Mouse (Mus musculus) heart, postnatal 10 days (tissue): ENCODE data around the gene Pid1. TPM values are rescaled to one million over a fixed set of nuclear protein-coding genes. Genes with fewer than 3 reads are reported as not detected.

Experiments
- DNase-seq, 2 experiments: peaks; one replicate each; pipeline ENCODE4 v3.0.0; 2021
- intact Hi-C: fragments of 180-260 bp; cut with DNase I; formaldehyde crosslinking; loops from one replicate; pipeline ENCODE4 v1.15.1; 2025
- total RNA-seq, 2 experiments: library from RNA; stranded (reverse); gene quantifications; 2 replicates each; pipeline ENCODE4 v1.2.3; 2021

The Pid1 gene
- total RNA-seq, 2 experiments from 2014 or later: 14.2 to 15.5 TPM

DNA sequence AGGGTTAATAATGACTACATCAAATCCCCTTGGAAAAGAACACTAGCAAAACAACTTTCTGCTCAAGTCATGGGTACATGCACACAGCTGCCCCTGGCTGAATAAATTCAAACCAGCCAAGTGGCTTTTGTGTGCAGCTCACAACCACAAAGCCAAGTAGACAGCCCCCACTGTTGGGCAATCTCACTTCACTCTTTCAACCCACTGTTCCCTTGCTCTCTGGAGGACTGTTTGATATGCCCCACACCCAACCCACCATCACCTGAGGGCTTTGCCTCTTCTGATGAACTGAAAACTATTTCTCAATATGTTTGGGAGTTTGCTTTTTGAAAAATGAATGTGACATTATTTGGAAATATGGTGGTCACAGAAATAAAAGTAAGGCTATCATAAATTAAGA, 171.8 kb downstream of the Pid1 start:
- intact Hi-C loops: no loop called here
- DNase-seq: no peak

DNA sequence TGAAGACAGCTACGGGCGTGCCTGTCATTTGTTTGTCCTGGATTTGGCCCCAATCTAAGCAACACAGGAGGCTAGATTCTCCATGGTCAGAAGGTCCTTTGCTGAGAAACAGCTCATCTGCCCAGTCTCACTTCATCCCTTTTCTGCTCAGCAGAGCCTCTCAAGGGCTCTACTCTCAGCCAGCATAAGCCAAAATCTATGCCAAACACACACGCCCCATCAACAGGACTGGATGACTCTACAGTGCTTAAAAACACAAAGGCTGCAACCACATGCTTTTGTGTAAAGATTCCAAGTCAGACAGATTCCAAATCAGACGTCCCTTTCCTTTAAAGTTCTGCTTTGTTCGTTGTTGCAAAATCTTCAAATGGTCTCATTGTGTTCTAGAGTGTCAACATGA, 174.5 kb downstream of the Pid1 start:
- intact Hi-C loops: no loop called here

DNA sequence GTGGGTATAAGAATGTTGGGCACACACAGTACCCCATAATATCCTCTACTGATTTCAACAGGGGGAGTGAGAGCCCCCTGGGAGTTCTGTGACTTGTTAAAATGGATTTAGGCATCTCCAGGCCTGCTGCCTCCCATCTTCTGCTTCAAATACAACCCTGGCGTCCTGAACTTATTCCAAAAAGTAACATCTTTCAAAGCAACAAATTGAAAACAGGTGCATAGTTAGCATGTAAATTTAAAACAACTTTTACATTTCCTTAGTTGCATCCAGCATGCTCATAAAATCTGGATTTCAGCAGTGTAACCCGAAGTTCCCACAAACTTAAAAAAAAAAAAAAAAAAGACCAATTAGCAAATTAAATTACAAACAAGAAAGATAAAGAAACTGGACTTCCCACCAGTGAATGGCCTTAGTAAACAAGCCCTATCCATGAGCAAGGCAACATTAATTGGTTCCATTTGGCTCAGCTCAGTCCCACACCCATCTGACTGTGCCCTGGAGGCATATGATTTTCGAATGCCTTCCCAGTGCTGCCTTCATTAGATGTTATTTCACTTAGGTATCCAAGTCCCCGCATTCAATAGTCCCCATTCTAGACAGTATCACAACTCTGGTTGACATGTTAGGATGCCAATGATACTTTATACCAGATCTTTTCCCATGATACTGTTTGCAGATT, 177.1 kb downstream of the Pid1 start:
- intact Hi-C loops: no loop called here
- DNase-seq: no peak

More for the DNA sequence above, 174.5 kb downstream of the Pid1 start:
- DNase-seq: peak; percentile 5 to 21

DNA sequence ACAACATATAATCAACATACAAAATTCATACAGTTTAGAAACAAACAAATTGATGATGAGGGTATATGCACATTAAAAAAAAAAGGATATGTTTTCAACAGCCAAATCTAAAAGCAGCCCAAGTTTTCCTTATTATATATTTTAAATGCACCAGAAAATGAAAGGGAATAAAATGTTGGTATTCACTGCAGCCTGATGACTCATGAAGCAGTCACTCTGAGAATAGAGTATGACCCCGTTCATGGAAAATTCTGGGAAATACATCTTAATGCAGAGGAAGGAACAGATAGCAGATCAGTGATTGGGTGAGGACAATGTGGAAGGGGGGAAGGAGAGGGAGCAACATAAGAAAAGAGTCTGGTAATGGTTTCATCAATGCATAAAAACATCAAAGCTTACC, 186.3 kb downstream of the Pid1 start:
- DNase-seq: no peak
- intact Hi-C loops: no loop called here

DNA sequence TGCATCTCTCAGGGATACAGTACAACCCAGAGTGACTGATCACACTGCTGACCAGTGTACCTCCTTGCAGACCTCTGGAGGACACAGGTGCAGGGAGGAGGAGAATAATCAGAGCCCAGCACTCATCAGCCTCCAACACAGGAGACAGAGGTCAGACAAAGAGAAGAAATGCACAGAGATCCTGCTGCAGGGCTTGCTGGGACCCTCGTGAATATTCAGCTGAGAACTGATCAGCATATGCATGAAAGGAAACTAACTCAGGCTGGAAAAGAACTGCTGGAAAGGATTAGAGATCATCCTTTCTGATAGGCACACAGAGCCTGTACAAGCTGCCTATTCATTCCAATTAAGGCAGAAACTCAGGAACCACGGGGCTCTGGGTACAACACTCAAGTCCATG, 186.9 kb downstream of the Pid1 start:
- DNase-seq: no peak
- intact Hi-C loops: no loop called here

DNA sequence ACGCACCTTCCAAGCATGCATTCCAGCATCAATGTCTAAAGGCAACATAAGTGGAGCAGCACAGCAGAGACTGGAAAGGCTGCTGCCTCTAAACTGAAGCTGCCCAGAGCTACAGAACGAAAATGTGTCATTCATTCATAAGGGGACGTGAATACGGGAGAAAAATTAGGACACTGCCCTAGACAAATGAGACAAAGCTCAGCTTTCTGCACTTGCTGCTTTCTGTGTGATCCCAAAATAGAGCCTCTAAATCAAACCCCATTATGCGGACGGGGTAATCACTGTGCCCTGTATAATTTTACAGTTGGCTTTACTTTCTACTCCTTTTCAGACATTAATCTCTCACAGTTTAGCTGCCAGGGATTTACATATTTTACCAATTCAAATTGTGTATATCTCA, 191.0 kb downstream of the Pid1 start:
- intact Hi-C loops: no loop called here
- no peak for DNase-seq

DNA sequence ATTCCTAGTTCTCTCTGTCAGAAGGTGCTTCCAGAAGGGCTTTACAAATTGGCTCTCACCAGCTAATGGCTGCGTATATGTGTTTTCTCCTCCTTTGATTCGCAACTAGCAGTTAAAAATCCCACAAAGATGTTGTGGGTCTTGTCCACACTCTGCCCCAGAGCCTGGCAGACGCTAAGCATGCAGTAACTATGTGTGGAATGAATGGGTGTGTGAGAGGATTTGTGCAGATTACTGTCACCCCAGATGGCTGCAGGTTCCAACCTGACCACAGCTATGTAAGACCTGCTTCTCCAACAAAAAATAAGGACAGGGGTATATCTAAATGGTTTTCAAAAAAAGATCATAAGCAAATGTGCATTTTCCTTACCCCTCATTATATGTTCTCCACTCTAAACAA, 206.2 kb downstream of the Pid1 start:
- intact Hi-C loops: loop anchor here (10.0 kb wide), 1 partner anchor 413 kb away; no protein-coding TSS in a partner anchor
- DNase-seq: no peak

DNA sequence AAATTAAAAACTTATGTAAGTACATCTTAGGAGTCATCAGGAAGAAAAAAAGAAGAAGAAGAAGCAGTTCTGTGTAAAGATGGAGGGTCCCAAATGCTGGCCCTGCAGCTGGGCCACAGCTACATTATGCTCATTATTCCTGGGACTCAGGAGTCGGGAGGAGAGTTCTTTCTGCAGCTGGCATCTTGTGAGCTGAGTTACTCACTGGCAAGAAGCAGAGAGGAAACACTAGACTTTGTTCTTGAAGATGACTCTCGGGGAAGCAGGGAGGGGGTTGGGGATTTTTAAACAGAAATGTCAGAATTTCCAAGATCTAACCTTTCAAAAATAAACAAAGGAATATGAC, 208.4 kb downstream of the Pid1 start:
- intact Hi-C loops: loop anchor here (10.0 kb wide), 1 partner anchor 411 kb away; no protein-coding TSS in a partner anchor
- no peak for DNase-seq

DNA sequence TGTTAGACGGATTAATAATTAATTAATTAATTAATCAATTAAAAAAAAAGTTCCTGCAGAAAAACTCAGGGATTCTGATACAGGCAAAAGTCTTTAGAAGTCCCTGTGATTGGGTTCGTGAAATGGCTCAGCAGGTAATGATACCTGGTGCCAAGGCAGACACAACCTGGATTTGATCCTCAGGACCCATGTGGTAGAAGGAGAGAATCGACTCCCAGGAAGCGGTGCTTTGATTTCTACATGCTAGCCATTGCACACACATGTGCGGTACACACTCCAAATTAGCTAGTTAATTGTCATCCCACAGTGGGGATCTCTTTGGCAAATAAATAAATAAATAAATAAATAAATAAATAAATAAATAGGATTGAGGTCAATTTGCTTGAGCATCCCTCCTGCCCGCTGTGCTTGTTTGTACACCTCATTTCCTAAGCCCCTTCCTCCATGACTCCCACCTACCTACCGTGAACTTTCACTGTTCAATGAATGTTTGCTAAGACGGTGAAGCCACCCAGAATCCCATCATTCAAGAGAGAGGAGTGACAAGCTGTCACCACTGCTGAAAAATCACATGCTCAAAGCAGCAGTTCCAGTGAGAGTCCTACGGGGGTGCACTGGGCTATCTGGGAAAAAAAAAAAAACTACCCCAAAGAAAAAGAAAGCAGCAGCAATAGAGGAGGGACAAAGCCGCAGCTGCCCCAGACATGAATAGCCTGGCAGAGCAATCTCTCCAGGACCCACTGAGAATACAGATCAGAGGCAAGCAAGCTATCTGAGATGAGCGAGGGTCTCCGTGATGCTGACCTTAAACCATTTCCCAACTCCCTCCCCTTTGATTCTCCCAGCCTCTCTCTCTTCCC, 209.0 kb downstream of the Pid1 start:
- intact Hi-C loops: loop anchor here (10.0 kb wide), 1 partner anchor 410 kb away; no protein-coding TSS in a partner anchor
- no peak for DNase-seq

DNA sequence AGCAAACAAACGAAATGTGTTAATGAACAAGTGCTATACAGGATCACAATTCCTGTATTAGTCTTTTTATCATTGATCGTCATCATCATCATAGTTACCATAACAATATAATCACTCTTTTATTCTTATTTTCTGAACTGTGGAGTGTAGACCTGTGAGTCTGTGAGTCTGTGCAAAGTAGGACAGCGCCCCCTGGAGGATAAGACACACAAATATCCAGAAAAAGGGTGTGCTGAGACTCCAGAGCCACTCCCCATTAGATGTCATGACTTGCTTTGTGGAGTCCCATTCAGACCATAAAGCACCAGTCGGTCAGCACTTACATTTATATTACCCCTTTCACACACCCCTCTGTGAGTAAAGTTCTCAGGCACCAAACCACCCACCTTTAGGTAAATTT, 210.0 kb downstream of the Pid1 start:
- peak in 1 of 2 experiments; percentile 17 for DNase-seq
- intact Hi-C loops: loop anchor here (10.0 kb wide), 1 partner anchor 409 kb away; no protein-coding TSS in a partner anchor

DNA sequence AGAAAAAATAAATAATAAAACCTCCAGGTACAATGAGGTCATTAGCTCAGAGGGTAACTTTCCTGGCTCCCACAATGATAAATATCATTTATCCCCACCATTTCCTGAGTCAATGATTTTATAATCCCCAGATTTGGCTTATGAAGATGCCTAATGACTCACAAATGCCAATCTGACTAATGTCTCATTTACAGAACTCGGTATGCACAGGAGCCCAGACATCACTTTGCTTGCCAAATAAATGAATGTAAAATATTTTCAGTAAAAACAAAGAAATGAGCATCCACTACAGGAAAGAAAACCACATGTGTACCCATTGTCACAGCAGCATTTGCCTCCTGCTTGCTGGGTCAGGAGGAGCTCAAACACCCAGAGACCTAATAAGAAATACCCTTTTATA, 222.4 kb downstream of the Pid1 start:
- DNase-seq: no peak
- intact Hi-C loops: no loop called here

DNA sequence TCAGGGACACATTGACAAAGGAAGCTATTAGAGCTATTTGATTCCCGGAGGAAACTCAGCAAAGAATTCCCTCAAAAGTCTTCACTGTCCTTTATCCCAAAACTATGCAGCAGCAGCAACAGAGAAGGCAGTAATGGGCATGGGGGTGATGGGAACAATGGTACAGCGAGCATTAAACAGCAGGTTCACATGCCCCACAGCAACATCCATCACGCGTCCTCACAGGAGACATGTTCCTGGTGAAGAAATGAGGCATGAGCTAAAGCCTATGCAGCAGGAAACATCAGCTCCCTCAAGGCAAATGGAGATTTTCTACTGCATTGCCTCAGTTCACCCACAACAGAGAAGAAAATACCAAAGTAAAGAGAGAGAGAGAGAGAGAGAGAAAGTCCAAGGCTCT, 231.5 kb downstream of the Pid1 start:
- intact Hi-C loops: no loop called here
- no peak for DNase-seq

DNA sequence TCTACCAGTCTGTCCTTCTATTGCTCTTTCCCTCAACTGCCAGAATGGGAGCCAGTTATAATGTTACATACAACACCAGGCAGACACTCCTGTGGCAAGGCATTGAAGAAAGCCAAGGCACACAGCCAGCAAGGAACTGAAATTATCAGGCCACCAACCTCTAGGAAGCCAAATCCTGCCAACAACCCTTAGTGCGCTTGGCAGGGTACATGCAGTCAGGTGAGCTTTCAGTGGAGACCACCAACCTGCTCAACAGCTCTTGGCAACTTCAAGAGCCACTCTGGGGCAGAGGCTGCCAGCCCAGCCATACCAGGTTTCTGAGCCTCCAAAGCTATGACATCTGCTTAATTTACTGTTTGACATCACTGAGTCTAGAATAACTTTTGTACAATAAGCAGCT, 232.2 kb downstream of the Pid1 start:
- intact Hi-C loops: no loop called here
- no peak for DNase-seq

DNA sequence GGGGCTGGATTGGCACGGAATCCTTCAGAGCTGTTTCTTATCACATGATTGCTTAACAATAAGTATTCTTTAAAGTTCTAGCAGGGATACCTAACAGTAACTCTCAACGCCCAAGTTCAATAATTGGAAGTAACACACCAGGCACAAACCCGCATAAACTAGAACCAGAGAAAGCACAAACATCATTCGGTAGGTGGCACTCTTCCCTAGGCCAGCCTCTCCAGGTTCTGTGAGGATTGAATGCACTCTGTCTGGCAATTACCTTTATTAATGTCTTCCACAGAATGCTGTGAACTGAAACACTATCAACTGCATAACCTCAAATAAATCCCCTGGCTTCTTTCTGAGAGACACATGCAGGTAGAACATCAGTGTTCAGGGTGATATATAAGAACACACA, 235.5 kb downstream of the Pid1 start:
- intact Hi-C loops: loop anchor here (5.0 kb wide), 1 partner anchor 454 kb away; no protein-coding TSS in a partner anchor
- peak; percentile 12 to 30 for DNase-seq

DNA sequence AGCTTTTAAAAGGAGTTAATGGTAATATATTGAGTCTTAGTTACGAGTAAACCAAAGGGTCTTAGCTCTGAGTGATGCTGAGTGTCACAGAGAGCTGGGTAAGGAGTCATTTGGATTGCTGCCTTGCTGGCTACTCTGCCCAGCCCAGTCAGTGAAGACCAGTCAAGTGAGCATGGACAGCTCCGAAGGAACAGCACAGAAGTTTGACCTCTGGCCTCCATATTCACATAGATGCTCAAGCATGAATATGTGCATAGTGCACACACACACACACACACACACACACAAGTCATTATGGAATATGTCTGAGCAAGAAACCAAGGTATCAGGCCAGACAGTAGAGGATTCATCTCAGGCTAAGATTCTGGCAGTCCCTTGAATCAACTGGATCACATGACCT, 244.7 kb downstream of the Pid1 start:
- DNase-seq: no peak
- intact Hi-C loops: no loop called here

DNA sequence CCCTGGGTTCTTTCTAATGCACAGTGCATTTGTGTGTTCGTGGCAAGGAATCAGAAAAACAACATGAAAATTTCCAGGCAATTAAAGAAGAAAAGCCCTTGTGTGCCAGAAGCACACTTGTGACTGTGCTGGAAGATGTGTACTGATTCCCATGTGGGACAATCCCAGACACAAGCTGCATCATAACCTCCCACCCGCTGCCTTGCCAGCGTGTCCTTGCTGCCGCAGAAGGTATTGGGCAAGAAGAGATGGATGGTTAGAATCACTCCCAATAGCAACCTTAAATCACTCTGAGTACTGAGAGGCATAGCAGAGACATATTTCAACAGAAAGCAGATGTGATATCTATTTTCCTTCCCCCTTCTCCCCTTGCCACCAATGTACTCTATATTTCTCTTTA, 257.2 kb downstream of the Pid1 start:
- intact Hi-C loops: loop anchor here (10.0 kb wide), 1 partner anchor 178 kb away; no protein-coding TSS in a partner anchor
- no peak for DNase-seq

DNA sequence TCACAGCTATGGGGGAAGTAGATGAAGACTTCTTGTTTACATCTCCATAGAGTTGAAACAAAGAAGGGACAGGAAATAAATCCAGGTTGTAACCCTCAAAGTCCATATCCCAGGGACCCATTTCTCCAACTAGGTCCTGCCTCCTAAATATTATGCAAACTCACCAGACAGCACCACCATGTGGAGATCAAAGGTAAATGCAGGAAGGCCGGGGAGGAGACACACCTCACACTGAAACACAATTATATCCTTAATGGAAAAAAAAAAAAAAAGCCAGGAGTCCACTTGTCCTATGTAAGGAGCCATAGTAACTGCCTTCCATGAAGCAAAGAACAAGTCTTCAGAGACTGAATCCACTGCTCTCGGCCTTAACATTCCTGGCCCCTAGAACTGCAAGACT, 261.9 kb downstream of the Pid1 start:
- peak in 1 of 2 experiments; percentile 10 for DNase-seq
- intact Hi-C loops: loop anchor here (5.0 to 10.0 kb wide), 2 partner anchors 183 to 355 kb away; no protein-coding TSS in a partner anchor

DNA sequence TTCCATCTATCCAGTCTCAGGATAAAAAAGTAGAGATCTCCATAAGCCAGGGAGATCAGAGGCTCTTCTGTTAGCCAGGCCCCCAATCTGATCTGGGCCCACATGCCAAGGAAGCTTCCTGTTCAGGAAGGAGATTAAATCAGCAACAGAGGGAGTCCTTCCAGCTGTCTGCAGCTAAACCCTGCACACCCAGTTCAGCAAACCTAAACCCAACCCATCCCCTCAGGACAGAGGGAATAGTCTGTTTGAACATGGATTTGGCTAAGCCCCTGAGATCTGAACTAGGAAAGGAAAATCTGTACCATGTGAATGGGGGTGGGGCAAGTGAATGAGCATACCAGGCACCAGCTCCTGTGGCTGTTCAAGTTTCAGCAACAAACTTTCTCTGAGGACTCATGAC, 266.6 kb downstream of the Pid1 start:
- DNase-seq: no peak
- intact Hi-C loops: no loop called here

DNA sequence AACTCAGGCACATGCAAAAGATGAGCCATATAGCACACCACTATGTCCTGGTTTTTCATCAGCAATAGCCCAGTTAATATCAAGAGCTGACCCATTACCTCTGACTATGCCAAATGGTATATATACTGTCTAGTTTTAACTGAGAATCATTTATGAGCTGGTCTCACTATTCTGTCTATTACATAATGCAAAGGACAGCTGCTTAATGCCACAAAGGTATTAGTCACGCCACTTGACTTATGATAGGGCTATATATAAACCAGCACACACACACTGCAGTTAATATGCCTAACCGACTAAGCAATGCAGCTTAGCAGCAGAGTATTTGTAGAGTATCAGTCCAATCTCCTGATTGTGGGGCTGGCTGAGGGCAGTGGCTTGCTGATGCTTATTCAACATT, 270.7 kb downstream of the Pid1 start:
- intact Hi-C loops: no loop called here
- no peak for DNase-seq

DNA sequence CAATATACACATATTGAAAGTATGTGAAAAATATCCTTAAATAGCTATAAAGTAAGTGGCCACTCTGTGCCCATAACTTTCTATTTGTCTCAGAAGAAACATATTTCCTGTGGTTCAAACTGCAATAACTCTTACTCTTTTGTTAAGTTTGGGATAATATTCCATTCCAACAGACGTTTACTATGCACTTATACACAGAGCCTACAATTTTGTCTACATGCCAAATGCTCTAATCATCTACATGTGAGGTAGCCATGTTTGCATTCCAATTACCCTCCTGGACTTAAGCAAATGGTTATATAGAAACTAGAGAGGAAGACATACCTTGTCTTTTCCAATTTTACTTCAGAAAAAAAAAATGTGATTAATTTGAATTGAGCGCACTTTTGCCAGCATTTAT, 274.3 kb downstream of the Pid1 start:
- no peak for DNase-seq
- intact Hi-C loops: no loop called here

DNA sequence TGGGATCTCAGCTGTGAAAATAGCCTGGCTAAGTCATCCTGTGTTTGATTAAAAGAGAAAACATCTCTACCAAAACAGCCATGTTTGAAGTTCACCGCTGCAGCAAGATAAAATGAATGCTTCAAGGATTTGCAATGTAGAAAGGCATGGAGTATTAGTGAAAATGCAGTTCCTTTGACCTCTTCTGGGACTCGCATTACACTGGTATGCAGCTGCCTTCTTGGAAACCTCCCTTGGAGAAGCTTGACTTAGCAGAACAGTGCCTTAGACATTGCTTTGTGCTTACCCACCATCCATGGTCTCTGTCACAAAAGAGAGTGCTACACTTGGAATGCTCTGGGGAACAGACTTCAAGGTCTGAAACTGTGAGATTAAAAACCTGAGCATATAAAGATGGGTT, 276.0 kb downstream of the Pid1 start:
- intact Hi-C loops: no loop called here
- DNase-seq: no peak

DNA sequence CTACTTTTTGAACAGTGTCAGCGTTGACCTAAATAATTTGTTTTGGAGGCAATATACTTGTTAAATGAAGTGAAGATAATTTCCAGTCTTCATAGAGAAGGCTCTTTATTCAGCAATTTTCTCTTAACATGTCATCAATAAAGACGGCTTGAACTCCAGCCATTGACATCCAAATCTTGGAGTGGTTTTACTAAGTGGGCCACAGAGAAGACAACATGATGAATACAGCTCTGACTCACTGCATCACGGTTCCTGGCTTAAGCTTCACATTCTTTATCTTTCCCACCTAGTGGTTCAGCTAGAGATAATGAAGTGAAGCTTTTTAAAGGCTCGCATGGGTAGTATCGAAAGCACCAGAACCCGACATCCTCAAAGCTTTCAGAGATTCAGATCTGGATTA, 276.7 kb downstream of the Pid1 start:
- intact Hi-C loops: no loop called here
- no peak for DNase-seq
